In the genomic region with DNA sequence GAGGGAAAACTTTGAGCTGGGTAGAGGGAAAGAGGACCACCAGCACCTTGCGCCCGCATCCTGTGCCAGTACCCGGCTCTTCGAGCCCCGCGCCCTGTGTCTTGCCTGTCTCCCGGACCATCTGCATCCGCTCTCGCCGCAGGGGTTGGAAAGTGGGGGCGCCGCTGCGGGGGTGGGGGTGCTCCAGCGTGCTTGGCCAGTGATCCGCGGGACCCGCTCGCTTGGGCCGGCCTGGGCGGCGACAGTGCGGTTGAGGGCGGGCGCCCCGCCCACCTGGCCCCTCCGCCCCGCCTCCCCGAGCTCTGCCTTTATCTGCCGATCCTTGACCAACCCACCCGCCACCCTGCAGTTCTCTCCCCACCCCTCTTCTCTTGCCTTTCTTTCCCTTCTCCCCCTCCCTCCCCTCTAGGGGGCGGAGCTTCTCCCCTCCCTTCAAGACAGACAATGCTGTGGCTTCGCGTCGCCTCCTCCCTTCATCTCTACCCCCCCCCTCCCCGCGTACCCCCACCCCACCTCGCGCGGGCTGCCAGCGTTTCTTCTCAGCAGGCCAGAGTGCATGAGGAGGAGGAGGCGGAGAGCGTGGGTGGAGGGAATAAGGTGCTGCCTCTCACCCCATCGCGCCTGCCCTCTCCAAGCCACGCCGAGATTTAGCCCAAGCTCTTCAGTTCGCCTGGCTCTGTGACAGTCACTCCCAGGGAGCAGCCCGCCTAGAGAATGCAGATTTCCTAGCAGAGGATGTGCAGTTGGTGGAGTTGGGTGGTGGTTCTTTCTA, we compare ENCODE assay signal across 8 mouse cellular contexts. TPM values are rescaled to one million over a fixed set of nuclear protein-coding genes. Genes with fewer than 3 reads are reported as not detected.
DNase-seq lines count a peak whose midpoint lies in the region; ATAC-seq lines count a peak whose summit lies in the region.

A gene (minus strand): TSS at position 613 of the 772 bp plus-strand sequence.

- H3K27me3 ChIP-seq in hindbrain, embryonic 11.5 days (ENCODE audit: control insufficient read depth, insufficient read depth, low read length) = no peaks in the 10 kb centered on the region

- peak; percentile 96 for ATAC-seq in hindbrain, embryonic 11.5 days (ENCODE audit: low FRiP score)

- WGBS in hindbrain, embryonic 11.5 days = under 1% methylated on average over 34 of the region's 48 CpGs

- H3K4me2 ChIP-seq in hindbrain, embryonic 11.5 days (replicated peaks; ENCODE audit: low read depth, low read length) = peak within 1 kb of the TSS; percentile 69

- H3K4me3 ChIP-seq in hindbrain, embryonic 11.5 days (ENCODE audit: low read depth, low read length) = peak within 1 kb of the TSS; percentile 72

- peak within 1 kb of the TSS; percentile 81 for H3K9ac ChIP-seq in hindbrain, embryonic 11.5 days (ENCODE audit: low read depth, low read length)

- H3K4me1 ChIP-seq in hindbrain, embryonic 11.5 days (replicated peaks; ENCODE audit: control insufficient read depth, insufficient read depth, low read length) = peaks cover 10% of the 10 kb centered on the region; the same call in 1 of the 2 replicates

- H3K27ac ChIP-seq in hindbrain, embryonic 11.5 days (ENCODE audit: low read depth, low read length) = peak within 1 kb of the TSS; percentile 91

- H3K9me3 ChIP-seq in hindbrain, embryonic 11.5 days (ENCODE audit: control insufficient read depth, low read length) = no peaks in the 10 kb centered on the region

- peak; percentile 93 for DNase-seq in Muller cell, postnatal 12 days (ENCODE audit: inconsistent ontology term)
- DNase-seq in cerebellum, adult 9-10 months = peak; percentile 55
- DNase-seq in frontal cortex, postnatal 10 days (ENCODE audit: low spot score in 2 of 2) = peak; percentile 86 to 89
- DNase-seq in hindbrain, embryonic 11.5 days (ENCODE audit: low spot score) = peak; percentile 91
- peak; percentile 56 to 59 for DNase-seq in layer of hippocampus, postnatal 25 days (ENCODE audit: extremely low spot score in 1 of 2, low spot score in 1 of 2)
- peak; percentile 83 for DNase-seq in lung, postnatal 14 days
- peak; percentile 90 for DNase-seq in retina, embryonic 14.5 days (ENCODE audit: low spot score)
- DNase-seq in thymus, postnatal 36 days = peak; percentile 88 to 93

- no peaks in the 10 kb centered on the region for H3K36me3 ChIP-seq in hindbrain, embryonic 11.5 days (ENCODE audit: control insufficient read depth, insufficient read depth, low read length)

RNA-seq across cellular contexts. Expression of the gene that starts here (rescaled TPM):
- 27.2 and 27.3 TPM in 2 replicates for polyA plus RNA-seq in hindbrain, embryonic 11.5 days (2014; fragmentation: Nextera tagmentation; extraction: Ambion mirVana)
- 10 to 100 TPM; 31.4 to 34.8 TPM for total RNA-seq in layer of hippocampus, postnatal 25 days (2021)

Comparison
In these comparisons a context has a peak if more than half of its experiments do, and no peak if none do; other contexts are left out.
1. Peak in every context shown above with its lines: DNase-seq, ATAC-seq, H3K4me3 ChIP-seq and H3K27ac ChIP-seq.